Mouse (Mus musculus): ENCODE data around the gene Zfp773.
"Not testable (repeated sequence)": the region's sequence is repeated elsewhere in the genome, so short reads cannot be mapped to it uniquely, and the experiment has no call there.

The Zfp773 gene

GRCm38 (mm10) chr7:7136379-7136866 is at the start of gene Zfp773:
Zfp773 (minus strand) TSS chr7:7136755.
- peak; percentile 27 for DNase-seq

- no peak for DNase-seq
Measured at GRCm38 (mm10) chr7:7185897-7186296, 49.3 kb upstream of the Zfp773 start.

GRCm38 (mm10) chr7:7171227-7172147 is 34.9 kb upstream of the Zfp773 start, which contains the start of gene Zfp418:
Zfp418 (plus strand) TSS chr7:7171330.
- DNase-seq = peak; percentile 41

- DNase-seq = no peak
Measured at GRCm38 (mm10) chr7:7145991-7146608, 9.5 kb upstream of the Zfp773 start.

- DNase-seq = no peak
Measured at GRCm38 (mm10) chr7:7144215-7144614, 7.7 kb upstream of the Zfp773 start.

GRCm38 (mm10) chr7:7132751-7133150 is 3.8 kb downstream of the Zfp773 start:
- DNase-seq = no peak

- not testable (repeated sequence) for DNase-seq
Measured at GRCm38 (mm10) chr7:7130491-7131124, 5.9 kb downstream of the Zfp773 start.

- DNase-seq = no peak
Measured at GRCm38 (mm10) chr7:7121602-7121980, 15.0 kb downstream of the Zfp773 start.

GRCm38 (mm10) chr7:7120921-7121601 is 15.5 kb downstream of the Zfp773 start, which contains the start of gene Zfp954:
Zfp954 (minus strand) TSS chr7:7121488.
- peak; percentile 80 for DNase-seq

- no peak for DNase-seq
Measured at GRCm38 (mm10) chr7:7118441-7118840, 18.1 kb downstream of the Zfp773 start.

GRCm38 (mm10) chr7:7108501-7108900 is 28.1 kb downstream of the Zfp773 start:
- no peak for DNase-seq
